Mouse (Mus musculus): Measurements from ENCODE around the gene Sept9.

GRCm38 (mm10) chr11:117301716-117302115 is 102.3 kb downstream of the Sept9 start:
- TF ChIP-seq CTCF (IDR thresholded peaks at IDR 0.05; ENCODE audit: extremely low read depth, insufficient read depth, insufficient read length, insufficient replicate concordance) (no peak), POLR2A (IDR thresholded peaks at IDR 0.05; ENCODE audit: low read depth, low read length) (no peak)
